Mouse (Mus musculus): ENCODE measurements at regions not wholly inside any gene's neighbourhood (a gene's known extent, or its start where the extent isn't known, plus 50 kb on each side); places are given as distances from the start of the nearest gene placed in this dataset.

DNA sequence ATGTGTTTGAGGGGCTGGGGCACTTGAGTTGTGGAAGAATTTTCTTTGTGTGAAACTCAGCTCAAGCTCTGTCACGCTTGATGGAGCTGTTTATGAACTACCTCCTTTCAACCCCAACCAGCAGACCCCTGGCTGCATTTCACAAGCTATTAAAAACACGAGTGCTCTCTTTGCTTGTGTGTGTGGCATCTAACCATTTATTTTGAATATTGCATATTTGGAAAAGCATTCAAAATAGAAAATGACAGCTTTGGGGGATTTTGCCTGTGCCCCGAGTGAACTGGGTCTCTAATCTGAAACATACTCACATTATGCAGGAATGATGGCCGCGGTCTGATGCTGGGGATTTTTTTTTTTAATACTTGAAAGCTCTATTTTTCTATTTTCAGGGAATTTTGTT lies 243.2 kb upstream of the Bmper start:
- TF ChIP-seq CTCF (IDR thresholded peaks at IDR 0.05; ENCODE audit: low read depth) (no peak), EP300 (IDR thresholded peaks at IDR 0.05; ENCODE audit: low read depth) (no peak)
